Mouse (Mus musculus) thymus, postnatal 0 days (tissue): ENCODE measurements around the gene Olfr983. TPM values are rescaled to one million over a fixed set of nuclear protein-coding genes. Genes with fewer than 3 reads are reported as not detected.

Experiments
- DNase-seq: peaks from one replicate; pipeline ENCODE4 v3.0.0-alpha.2; 2015; ENCODE audit warnings: low spot score
- polyA plus RNA-seq: library from polyadenylated mRNA; unstranded; fragments of >200 nt; fragmentation: Nextera tagmentation; extraction: Ambion mirVana; gene quantifications from 2 replicates; pipeline ENCODE4 v1.2.1, GENCODE M21; 2015

The Olfr983 gene
- polyA plus RNA-seq = not detected in 2 replicates

DNA sequence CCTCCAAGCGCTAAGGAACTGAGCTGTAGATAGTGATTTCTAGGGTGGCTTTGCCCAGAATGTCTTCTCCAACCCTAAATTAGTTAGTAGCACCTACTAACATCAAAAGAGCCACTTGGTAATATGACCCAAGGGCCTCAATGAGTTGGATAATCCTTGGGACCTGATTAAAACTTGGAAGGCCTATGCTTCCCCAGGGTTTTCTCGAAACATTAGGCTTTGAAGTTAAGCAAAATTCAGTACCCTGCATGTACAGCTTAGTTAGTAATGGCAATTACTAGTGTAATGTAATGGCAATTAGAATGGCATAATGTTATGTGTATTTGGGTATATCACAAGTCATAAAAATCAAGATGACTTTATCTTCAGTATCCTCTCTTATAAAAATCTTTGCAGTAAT is at the start of gene Olfr983:
Gene Olfr983 (minus strand): TSS at position 101 of the 400 bp plus-strand sequence.
- no peak for DNase-seq

DNA sequence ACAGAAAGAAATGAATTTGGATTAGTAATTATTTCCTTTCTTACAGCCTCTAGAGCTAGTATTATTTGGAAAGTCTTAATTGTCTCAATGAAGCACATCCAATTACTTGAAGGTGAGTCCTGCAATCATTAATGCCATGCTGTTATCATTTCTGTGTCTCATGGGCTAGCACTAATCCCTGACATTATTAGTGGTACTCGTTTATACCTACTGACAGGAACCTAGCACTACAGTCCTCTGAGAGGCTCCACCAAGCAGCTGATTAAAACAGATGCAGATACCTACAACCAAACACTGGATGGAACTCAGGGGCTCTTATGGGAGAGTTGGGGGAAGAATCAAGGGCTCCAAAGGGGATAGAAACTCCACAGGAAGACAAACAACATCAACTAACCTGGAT is 48.1 kb upstream of the Olfr983 start:
- no peak for DNase-seq

DNA sequence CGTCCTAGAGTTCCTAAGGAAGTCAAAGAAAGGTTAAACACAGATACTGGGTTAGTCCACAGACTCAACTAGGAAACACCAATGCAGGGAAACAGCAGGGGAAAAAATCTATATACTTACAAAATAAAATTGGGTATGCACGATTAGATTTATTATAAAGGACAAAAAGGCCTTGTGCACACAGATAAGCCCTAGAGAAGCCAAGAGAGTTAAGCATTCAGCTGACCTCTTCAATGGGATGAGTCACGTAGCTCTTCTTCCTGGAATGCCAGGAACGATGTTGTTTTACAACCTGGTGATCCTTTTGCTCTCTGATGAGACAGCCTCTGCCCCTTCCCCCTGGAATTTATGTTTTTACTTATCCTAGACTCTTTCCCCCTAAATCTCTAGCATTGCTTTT is 46.1 kb upstream of the Olfr983 start:
- no peak for DNase-seq

DNA sequence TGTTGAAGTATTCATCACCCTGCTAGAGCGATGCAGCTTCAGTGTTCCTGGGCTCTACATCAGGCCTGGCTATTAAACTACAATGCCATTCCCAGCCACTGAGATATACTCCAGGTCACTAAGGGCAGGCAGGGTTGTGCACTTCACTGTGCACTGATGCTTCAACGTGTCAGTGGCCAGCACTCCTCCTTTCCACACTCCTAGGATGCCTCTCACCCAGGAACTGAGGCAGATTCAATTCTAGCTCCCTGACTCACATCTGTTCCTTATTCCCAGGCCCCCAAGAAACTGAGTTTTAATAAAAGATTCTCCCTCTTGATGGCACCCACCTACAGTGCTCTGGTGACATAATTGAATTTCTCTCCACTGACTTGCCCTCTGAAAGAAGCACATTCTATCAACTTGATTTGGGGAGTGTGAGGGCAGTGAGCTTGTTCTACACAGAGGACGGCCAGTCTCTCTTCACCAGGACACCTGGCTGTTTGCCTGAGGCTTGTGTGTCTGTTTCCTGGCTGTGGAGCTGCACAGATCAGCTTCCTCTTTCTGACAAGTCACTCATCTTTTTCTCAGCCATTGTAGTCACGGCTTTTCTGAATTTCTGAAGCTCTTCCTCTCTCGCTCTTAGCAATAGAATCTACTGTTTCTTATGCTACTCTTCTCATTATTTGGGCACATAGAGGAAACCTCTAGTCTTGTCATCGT is 43.7 kb upstream of the Olfr983 start:
- DNase-seq = no peak

DNA sequence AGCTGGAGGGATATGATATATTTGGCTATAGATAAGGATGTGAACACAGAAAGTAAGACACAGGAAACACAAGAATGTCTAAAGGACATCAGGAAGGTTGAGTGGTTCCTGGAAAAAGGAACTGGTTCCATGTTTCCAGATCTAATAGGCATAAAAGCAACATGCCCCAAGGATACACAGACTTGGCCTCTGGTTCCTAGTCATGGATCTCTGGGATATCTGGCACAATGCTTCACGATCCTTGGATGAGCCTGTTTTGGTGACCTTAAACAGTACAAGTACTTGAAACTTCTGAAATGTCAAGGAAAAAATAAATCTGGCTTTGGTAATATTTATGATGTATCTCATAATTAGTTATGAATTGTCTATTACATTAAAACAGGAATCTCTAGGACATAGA is 37.2 kb upstream of the Olfr983 start:
- DNase-seq = no peak

DNA sequence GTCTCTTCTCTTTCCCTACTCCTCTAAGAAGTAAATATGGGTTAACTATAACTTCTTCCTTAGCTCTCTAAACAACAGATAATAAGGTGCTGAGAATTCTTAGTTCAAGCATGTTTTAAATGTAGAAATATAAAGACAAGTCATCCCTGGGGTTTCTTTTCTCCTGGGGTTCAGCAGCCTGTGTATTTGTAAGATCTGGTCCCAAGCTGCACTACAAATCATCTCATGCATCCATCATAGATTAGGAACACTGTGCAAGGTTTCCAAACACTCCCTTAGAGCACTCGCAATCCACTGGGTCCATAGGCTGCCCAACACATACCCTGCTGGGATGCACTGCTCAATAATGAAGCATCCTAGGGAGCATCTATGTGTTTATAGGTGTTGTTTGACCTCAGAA is 36.7 kb upstream of the Olfr983 start, which contains the start of gene Olfr985:
Gene Olfr985 (minus strand): TSS at position 101 of the 400 bp plus-strand sequence.
- DNase-seq = no peak

DNA sequence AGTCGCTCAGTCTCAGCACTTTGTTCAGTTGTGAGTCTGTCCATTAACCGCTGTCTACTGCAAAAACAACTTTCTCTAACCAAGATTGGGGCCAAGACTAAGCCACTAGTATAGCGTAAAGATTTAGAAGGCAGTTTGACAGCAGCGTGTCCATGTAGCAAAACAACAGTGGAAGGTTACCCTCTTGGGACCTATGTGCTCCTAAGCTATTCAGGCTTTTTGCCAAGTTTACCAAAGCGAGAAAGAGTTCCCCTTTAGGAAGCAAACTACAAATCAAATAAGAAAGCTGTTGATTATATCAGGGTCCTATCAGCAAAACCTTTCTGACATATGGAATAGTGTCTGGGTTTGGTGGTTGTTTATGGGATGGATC is 23.9 kb upstream of the Olfr983 start:
- no peak for DNase-seq

DNA sequence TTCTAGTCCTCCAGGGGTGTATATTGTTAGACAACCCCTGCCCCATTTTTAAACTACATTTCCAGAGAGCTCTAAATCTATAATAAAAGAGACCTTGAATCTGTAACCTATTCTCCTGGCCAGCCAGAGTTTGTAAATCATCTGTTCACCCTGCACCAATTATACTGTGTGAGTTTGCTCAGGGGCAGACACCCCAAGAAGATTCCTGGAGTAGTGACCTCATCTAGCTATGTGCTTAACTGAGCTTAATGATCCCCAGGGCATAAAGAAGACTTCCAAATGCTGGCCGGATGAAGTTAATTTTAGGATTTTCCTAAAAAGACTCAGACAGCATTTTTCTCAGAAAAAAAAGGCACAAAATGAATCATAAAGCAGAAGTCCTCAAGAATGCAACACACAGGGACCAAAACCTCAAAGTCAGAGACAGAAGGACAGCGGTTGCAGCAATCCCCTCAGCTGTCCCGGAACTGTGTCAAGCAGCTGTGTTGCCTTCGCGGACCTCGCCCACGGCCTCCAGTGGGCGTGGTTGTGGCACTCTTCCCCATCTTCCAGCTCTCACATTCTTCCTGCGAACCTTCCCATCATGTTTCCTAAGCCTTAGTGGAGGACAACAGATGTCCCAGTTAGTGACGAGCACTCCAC is 23.4 kb upstream of the Olfr983 start:
- DNase-seq = no peak

DNA sequence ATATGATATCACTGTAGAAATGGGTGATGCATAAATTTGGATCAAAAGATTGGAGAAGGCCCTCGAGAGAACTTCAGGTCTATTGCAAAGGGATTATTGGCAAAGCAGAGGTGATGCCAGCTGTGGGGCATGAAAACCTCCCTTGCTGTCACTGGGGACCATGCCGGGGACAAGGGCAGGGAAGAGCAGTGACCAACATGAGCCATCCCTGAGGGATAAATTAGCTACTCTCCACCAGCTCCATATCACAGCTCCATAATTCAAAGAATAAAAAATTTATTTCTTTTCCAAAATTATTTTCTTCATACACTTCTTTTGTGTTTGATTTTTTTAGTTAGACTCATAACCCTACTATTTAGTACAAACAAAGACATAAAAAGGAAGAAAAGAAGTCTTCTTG is 20.7 kb upstream of the Olfr983 start, which contains the start of gene Olfr984:
Gene Olfr984 (minus strand): TSS at position 101 of the 400 bp plus-strand sequence.
- DNase-seq = no peak

DNA sequence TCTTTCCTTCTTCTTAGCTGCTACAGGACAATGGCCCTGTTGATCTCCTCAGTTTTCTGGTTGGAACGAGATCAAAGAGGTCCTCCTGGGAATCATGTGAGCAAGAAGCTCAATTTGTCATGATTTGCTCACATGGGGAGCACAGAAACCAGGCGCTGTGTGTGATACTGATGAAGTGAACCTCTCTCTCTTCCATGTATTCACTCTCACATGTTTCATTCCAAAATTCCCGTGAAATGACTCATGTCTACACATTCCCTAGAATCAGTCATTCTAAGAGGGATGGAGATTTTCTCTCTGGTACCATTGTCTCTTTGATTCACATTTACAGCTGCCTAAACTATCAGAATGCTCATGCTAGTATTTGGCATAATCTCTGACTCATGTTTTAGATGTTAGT is 1.4 kb upstream of the Olfr983 start:
- DNase-seq = no peak

DNA sequence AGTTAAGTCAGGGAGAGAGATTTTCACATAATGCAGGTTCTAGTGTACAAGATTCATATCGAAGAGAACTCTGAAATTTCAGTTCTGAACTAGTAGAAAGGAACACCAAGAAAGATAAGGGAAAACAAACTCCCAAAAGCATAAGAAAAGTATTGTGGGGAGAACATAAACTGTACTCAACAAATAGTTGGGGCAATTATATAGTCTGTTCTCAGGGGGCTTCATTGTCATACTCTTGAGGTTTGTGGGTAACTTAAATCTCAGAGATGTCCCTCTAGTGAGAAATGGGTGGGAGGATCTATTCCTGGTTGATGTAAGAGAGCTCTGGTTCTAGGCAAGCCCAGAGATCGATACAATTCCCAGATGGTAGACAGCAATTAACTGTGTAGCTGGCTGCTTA is 19.9 kb downstream of the Olfr983 start, which contains the start of gene Olfr982:
Gene Olfr982 (plus strand): TSS at position 301 of the 400 bp plus-strand sequence.
- no peak for DNase-seq

DNA sequence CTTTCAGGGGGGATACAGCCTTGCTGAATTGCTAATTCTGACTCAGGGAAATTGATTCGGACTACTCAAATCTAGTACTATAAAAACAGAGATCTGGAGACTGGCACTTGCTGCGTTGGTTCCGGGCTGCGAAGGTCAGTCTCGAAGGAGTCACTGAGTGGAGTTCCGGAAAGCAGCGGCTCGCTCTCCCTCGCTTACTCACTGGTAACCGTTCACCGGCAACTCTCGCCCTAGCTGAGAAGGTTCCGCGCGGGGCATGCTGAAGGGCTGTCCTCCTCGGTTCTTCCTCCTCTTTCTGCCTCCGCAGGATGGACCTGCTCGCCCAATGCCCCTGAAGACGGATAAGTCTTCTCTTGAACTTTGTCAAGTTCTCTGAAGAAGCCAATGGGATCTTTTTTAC is 43.3 kb downstream of the Olfr983 start:
- no peak for DNase-seq

Other genes with a start within 250 kb of the Olfr983 start
- gene Olfr972, start 227.2 kb downstream of the Olfr983 start, polyA plus RNA-seq = not detected in 2 replicates
- not detected in 2 replicates for gene Olfr229, start 186.3 kb downstream of the Olfr983 start, polyA plus RNA-seq
- gene Olfr974, start 156.1 kb downstream of the Olfr983 start, polyA plus RNA-seq = not detected in 2 replicates
- gene Olfr975, start 141.5 kb downstream of the Olfr983 start, polyA plus RNA-seq = not detected in 2 replicates
- not detected in 2 replicates for gene Olfr976, start 132.5 kb downstream of the Olfr983 start, polyA plus RNA-seq
- not detected in 2 replicates for gene Olfr978, start 101.5 kb downstream of the Olfr983 start, polyA plus RNA-seq
- gene Olfr979, start 90.1 kb downstream of the Olfr983 start, polyA plus RNA-seq = not detected in 2 replicates
- not detected in 2 replicates for gene Olfr980, start 84.0 kb downstream of the Olfr983 start, polyA plus RNA-seq
- not detected in 2 replicates for gene Olfr981, start 72.1 kb downstream of the Olfr983 start, polyA plus RNA-seq
- not detected in 2 replicates for gene Olfr982, start 19.8 kb downstream of the Olfr983 start, polyA plus RNA-seq
- gene Olfr984, start 20.6 kb upstream of the Olfr983 start, polyA plus RNA-seq = not detected in 2 replicates
- gene Olfr985, start 36.6 kb upstream of the Olfr983 start, polyA plus RNA-seq = not detected in 2 replicates
- gene Tmem225, start 54.5 kb upstream of the Olfr983 start, polyA plus RNA-seq = not detected in 2 replicates
- not detected in 2 replicates for gene Olfr986, start 87.3 kb upstream of the Olfr983 start, polyA plus RNA-seq
- gene Zfp202, start 98.7 kb upstream of the Olfr983 start, polyA plus RNA-seq = 1.3 and 1.6 TPM in 2 replicates
- gene Scn3b, start 175.6 kb upstream of the Olfr983 start, polyA plus RNA-seq = 0.83 and 1.0 TPM in 2 replicates